In the genomic region with DNA sequence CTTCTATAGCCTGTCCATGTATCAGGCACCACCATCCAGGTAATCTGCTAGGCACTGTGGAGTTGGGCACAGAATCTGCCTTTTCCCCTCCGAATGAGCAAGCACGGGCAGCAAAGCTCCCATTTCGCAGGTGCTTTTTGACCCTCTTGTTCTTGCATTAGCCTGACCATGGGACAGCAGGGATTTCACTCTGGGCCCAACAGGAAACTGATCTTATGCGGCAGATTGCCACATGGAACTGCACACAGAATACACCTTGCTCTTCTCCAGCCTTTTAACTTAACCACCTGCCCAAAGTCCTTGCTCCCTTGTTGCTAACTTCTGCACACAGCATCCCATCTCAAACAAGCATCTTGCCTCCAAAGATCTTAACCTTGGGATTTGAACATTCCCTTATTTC, we compare ENCODE assay signal across 35 mouse cellular contexts. TPM values are rescaled to one million over a fixed set of nuclear protein-coding genes. Genes with fewer than 3 reads are reported as not detected.
"Had no signal": no experiment of that assay in that cellular context is flagged by ENCODE, and none has a peak within 500 bp of the region (broad histone marks: within the 10 kb centered on the region; RNA-seq: fewer than 3 reads in every experiment).

No protein-coding gene starts in this region.

- H3K36me3 ChIP-seq: heart, embryonic 10.5 days; heart, embryonic 12.5 days; heart, embryonic 13.5 days; heart, embryonic 15.5 days; hindbrain, embryonic 10.5 days; hindbrain, embryonic 12.5 days; hindbrain, embryonic 13.5 days; hindbrain, embryonic 15.5 days; intestine, embryonic 15.5 days; kidney, embryonic 15.5 days had no signal

- H3K4me2 ChIP-seq: heart, embryonic 11.5 days; heart, embryonic 12.5 days; heart, embryonic 13.5 days; heart, embryonic 15.5 days; hindbrain, embryonic 12.5 days; hindbrain, embryonic 13.5 days; hindbrain, embryonic 14.5 days; hindbrain, embryonic 15.5 days; intestine, embryonic 15.5 days; kidney, embryonic 15.5 days had no signal

- H3K27me3 ChIP-seq: heart, embryonic 12.5 days; intestine, embryonic 15.5 days; kidney, embryonic 15.5 days had no signal

- ATAC-seq: hindbrain, embryonic 16.5 days; hindbrain, postnatal 0 days; inflammation-experienced regulatory T-cells, adult 6 months; intestine, embryonic 15.5 days; intestine, embryonic 16.5 days; intestine, postnatal 0 days had no signal

- H3K9me3 ChIP-seq: heart, embryonic 10.5 days; heart, embryonic 12.5 days; heart, embryonic 13.5 days; heart, embryonic 15.5 days; hindbrain, embryonic 10.5 days; hindbrain, embryonic 12.5 days; hindbrain, embryonic 13.5 days; hindbrain, embryonic 15.5 days; intestine, embryonic 15.5 days; kidney, embryonic 15.5 days had no signal

- H3K9ac ChIP-seq: heart, embryonic 12.5 days; heart, embryonic 13.5 days; heart, embryonic 15.5 days; hindbrain, embryonic 12.5 days; hindbrain, embryonic 13.5 days; hindbrain, embryonic 14.5 days; hindbrain, embryonic 15.5 days; intestine, embryonic 15.5 days; kidney, embryonic 15.5 days had no signal

- H3K4me3 ChIP-seq: heart, embryonic 10.5 days; heart, embryonic 12.5 days; heart, embryonic 13.5 days; heart, embryonic 15.5 days; hindbrain, embryonic 10.5 days; hindbrain, embryonic 12.5 days; hindbrain, embryonic 13.5 days; hindbrain, embryonic 15.5 days; intestine, embryonic 15.5 days; kidney, embryonic 15.5 days; layer of hippocampus, adult 2 months had no signal

- H3K27ac ChIP-seq: heart, embryonic 10.5 days; heart, embryonic 13.5 days; heart, embryonic 15.5 days; hindbrain, embryonic 10.5 days; hindbrain, embryonic 12.5 days; hindbrain, embryonic 13.5 days; hindbrain, embryonic 14.5 days; hindbrain, embryonic 15.5 days; hindbrain, postnatal 0 days; intestine, embryonic 15.5 days; kidney, embryonic 15.5 days; kidney, postnatal 0 days; layer of hippocampus, adult 2 months had no signal

- DNase-seq: heart, postnatal 10 days; heart, postnatal 14 days; heart, postnatal 36 days; heart, postnatal 4 days; kidney, adult 11 months; kidney, adult 18-20 months; kidney, adult 8-10 months; kidney, adult 9 months; kidney, postnatal 10 days; kidney, postnatal 14 days; layer of hippocampus, adult 9-11 months; layer of hippocampus, postnatal 36 days had no signal

- H3K4me1 ChIP-seq: heart, embryonic 10.5 days; heart, embryonic 12.5 days; heart, embryonic 13.5 days; heart, embryonic 15.5 days; hindbrain, embryonic 13.5 days; hindbrain, embryonic 15.5 days; intestine, embryonic 15.5 days had no signal

RNA-seq across cellular contexts. Expression of gene Fgf8, which starts 55.7 kb away (rescaled TPM):
- polyA plus RNA-seq: heart, embryonic 12.5 days; heart, postnatal 0 days; inflammation-experienced regulatory T-cells, adult 6 months; intestine, embryonic 14.5 days; intestine, embryonic 15.5 days; intestine, postnatal 0 days; kidney, adult 2 months; large intestine, adult 2 months had no signal
